Mouse (Mus musculus) cortical plate, adult 2 months (tissue): ENCODE measurements around the gene Ppp2r5c. TPM values are rescaled to one million over a fixed set of nuclear protein-coding genes. Genes with fewer than 3 reads are reported as not detected.
A peak's percentile ranks its signal among the peaks of the same experiment; 100 is the strongest.

Source experiments
- H3K27ac ChIP-seq: fragments of 200-500 bp; 2 replicates; pipeline ENCODE4 v1.5.1; 2012; ENCODE audit warnings: low read length, control low read depth, inconsistent platforms; ENCODE audit not compliant: insufficient read depth
- H3K4me1 ChIP-seq: fragments of 200-500 bp; 2 replicates; pipeline ENCODE4 v1.6.1; 2011; ENCODE audit warnings: low read length; ENCODE audit not compliant: control insufficient read depth, insufficient read depth
- H3K4me3 ChIP-seq: fragments of 200-500 bp; 2 replicates; pipeline ENCODE4 v1.5.1; 2011; ENCODE audit warnings: mild to moderate bottlenecking, low read length, control low read depth; ENCODE audit not compliant: insufficient read depth
- CTCF ChIP-seq: fragments of 200-500 bp; IDR thresholded peaks from 2 replicates; pipeline ENCODE4 v1.5.1; 2011; ENCODE audit warnings: mild to moderate bottlenecking, control low read depth, low read length; ENCODE audit not compliant: insufficient read depth; ENCODE audit errors: extremely low read depth
- POLR2A ChIP-seq: fragments of 200-500 bp; IDR thresholded peaks from 2 replicates; pipeline ENCODE4 v1.6.1; 2011; ENCODE audit warnings: mild to moderate bottlenecking, low read length, control low read depth; ENCODE audit not compliant: insufficient read depth; ENCODE audit errors: extremely low read depth
- polyA plus RNA-seq: library from polyadenylated mRNA; depleted of rRNA; stranded (reverse); fragments of >200 nt; gene quantifications from 2 replicates; pipeline ENCODE4 v1.2.3, GENCODE M21; 2012

The Ppp2r5c gene
- polyA plus RNA-seq, 1 experiment, result 193 TPM

- Histone ChIP-seq H3K27ac (no peak overlapping the region), H3K4me1 (peaks cover under 1% of the 10 kb centered on the region; the same call in 1 of the 2 replicates), H3K4me3 (no peak overlapping the region)
- no peak for TF ChIP-seq POLR2A
- peak; percentile 71 for TF ChIP-seq CTCF
These were observed 151.6 kb downstream of the Ppp2r5c start for GRCm38 (mm10) chr12:110598527-110598926.

- TF ChIP-seq CTCF (no peak), POLR2A (no peak)
- Histone ChIP-seq H3K4me3 (peak overlapping the region; percentile 99), H3K4me1 (peaks cover 5% of the 10 kb centered on the region; the same call in 1 of the 2 replicates), H3K27ac (peak overlapping the region; percentile 49)
These were observed 152.9 kb downstream of the Ppp2r5c start for GRCm38 (mm10) chr12:110599791-110600190.

GRCm38 (mm10) chr12:110600225-110600991 lies 153.5 kb downstream of the Ppp2r5c start:
- peak overlapping the region; percentile 99 for H3K4me3 ChIP-seq
- TF ChIP-seq CTCF (no peak), POLR2A (peak; percentile 46)
- peak overlapping the region; percentile 49 for H3K27ac ChIP-seq
- peaks cover 5% of the 10 kb centered on the region; the same call in 1 of the 2 replicates for H3K4me1 ChIP-seq

GRCm38 (mm10) chr12:110601241-110602218 lies 154.6 kb downstream of the Ppp2r5c start, which contains the start of gene Dync1h1:
TSS of gene Dync1h1 (plus strand) at chr12:110601452.
- H3K4me3 ChIP-seq, result peak within 1 kb of the TSS; percentile 99
- peaks cover 5% of the 10 kb centered on the region; the same call in 1 of the 2 replicates for H3K4me1 ChIP-seq
- peak within 1 kb of the TSS; percentile 100 for H3K27ac ChIP-seq
- no peak for TF ChIP-seq CTCF
- peak; percentile 80 for TF ChIP-seq POLR2A

- Histone ChIP-seq H3K27ac (no peak overlapping the region), H3K4me3 (no peak overlapping the region), H3K4me1 (peaks cover 5% of the 10 kb centered on the region; the same call in 1 of the 2 replicates)
- TF ChIP-seq CTCF (no peak), POLR2A (no peak)
These were observed 159.2 kb downstream of the Ppp2r5c start for GRCm38 (mm10) chr12:110606161-110606560.

GRCm38 (mm10) chr12:110606676-110607075 lies 159.8 kb downstream of the Ppp2r5c start:
- TF ChIP-seq POLR2A (no peak), CTCF (no peak)
- H3K4me3 ChIP-seq, result no peak overlapping the region
- no peak overlapping the region for H3K27ac ChIP-seq
- peaks cover 5% of the 10 kb centered on the region; the same call in 1 of the 2 replicates for H3K4me1 ChIP-seq

- no peak for TF ChIP-seq POLR2A
- TF ChIP-seq CTCF, result peak; percentile 27
- peaks cover 4% of the 10 kb centered on the region; the same call in 1 of the 2 replicates for H3K4me1 ChIP-seq
- H3K4me3 ChIP-seq, result no peak overlapping the region
- H3K27ac ChIP-seq, result no peak overlapping the region
These were observed 161.7 kb downstream of the Ppp2r5c start for GRCm38 (mm10) chr12:110608460-110609152.

- Histone ChIP-seq H3K4me1 (peaks cover under 1% of the 10 kb centered on the region; the same call in 1 of the 2 replicates), H3K4me3 (no peak overlapping the region), H3K27ac (no peak overlapping the region)
- TF ChIP-seq CTCF (no peak), POLR2A (no peak)
These were observed 162.2 kb downstream of the Ppp2r5c start for GRCm38 (mm10) chr12:110609153-110609497.

GRCm38 (mm10) chr12:110610713-110611112 lies 163.8 kb downstream of the Ppp2r5c start:
- H3K4me1 ChIP-seq, result no peaks in the 10 kb centered on the region; the same call in 1 of the 2 replicates
- TF ChIP-seq POLR2A (no peak), CTCF (no peak)
- no peak overlapping the region for H3K4me3 ChIP-seq
- no peak overlapping the region for H3K27ac ChIP-seq
